Comparison of ENCODE assay signal across 7 mouse cellular contexts in genomic region chr3:51539567-51540408, GRCm38 (mm10). TPM values are rescaled to one million over a fixed set of nuclear protein-coding genes. Genes with fewer than 3 reads are reported as not detected.
DNase-seq lines count a peak whose midpoint lies in the region; TF ChIP-seq lines count a peak whose summit lies in the region.

No protein-coding gene starts in this region.

- no peak overlapping the region for H3K4me3 ChIP-seq in CH12.LX (replicated peaks in 1 of 3; ENCODE audit: low read depth in 2 of 3, low read length in 2 of 3, poor library complexity in 1 of 3)

- in situ Hi-C loops in CH12.LX (cut with MboI; ENCODE audit: low pct_ligation_motif_present, low pct_unique_long_range_greater_than_20kb, low sequenced_read_pairs), result no loop called here

- H3K79me2 ChIP-seq in CH12.LX (replicated peaks; ENCODE audit: control insufficient read depth, extremely low read depth, insufficient read depth, poor library complexity, severe bottlenecking), result peaks cover 6% of the 10 kb centered on the region; the same call in 1 of the 2 replicates

- DNase-seq in CH12.LX (ENCODE audit: extremely low read depth), result peak; percentile 79
- DNase-seq in R1 (ENCODE audit: low read depth, low spot score), result peak; percentile 91
- DNase-seq in cerebellum, adult 9-11 months, result peak; percentile 69
- peak; percentile 54 to 76 for DNase-seq in gastrocnemius, postnatal 36 days
- peak; percentile 68 for DNase-seq in kidney, postnatal 14 days
- peak; percentile 87 for DNase-seq in lung, postnatal 10 days
- DNase-seq in spleen, adult 18-20 months, result peak; percentile 58 to 83

- intact Hi-C loops in gastrocnemius, postnatal 36 days (cut with DNase I), result no loop called here

- H3K27me3 ChIP-seq in CH12.LX (replicated peaks), result no peaks in the 10 kb centered on the region

- H3K4me1 ChIP-seq in CH12.LX (ENCODE audit: control insufficient read depth in 1 of 2, insufficient read depth in 2 of 2), result peaks cover 0 to 5% of the 10 kb centered on the region in 2 experiments; a peak in 1 of 4 replicates

- TF ChIP-seq RAD21 in CH12.LX (IDR thresholded peaks at IDR 0.05; ENCODE audit: low read depth, low read length), result peak; percentile 55

- peak; percentile 79 to 86 for TF ChIP-seq CTCF in CH12.LX (conservative IDR thresholded peaks at IDR 0.05 in 1 of 2, IDR thresholded peaks at IDR 0.05 in 1 of 2; ENCODE audit: low read depth in 2 of 2, low read length in 2 of 2)

- dilution Hi-C loops in CH12.LX (cut with MboI; ENCODE audit: extremely low pct_ligation_motif_present, extremely low pct_unique_long_range_greater_than_20kb, low sequenced_read_pairs), result no loop called here

- H3K4me2 ChIP-seq in CH12.LX (ENCODE audit: insufficient read depth, low read depth, poor library complexity, severe bottlenecking), result no peak overlapping the region

- H3K9me3 ChIP-seq in CH12.LX (replicated peaks; ENCODE audit: low read length), result no peaks in the 10 kb centered on the region

- H3K27ac ChIP-seq in CH12.LX (ENCODE audit: insufficient read depth, low read depth), result no peak overlapping the region

- TF ChIP-seq POLR2A in CH12.LX (IDR thresholded peaks at IDR 0.05; ENCODE audit: low read depth, low read length), result no peak

- TF ChIP-seq EP300 in CH12.LX (IDR thresholded peaks at IDR 0.05; ENCODE audit: low read length), result no peak

- H3K36me3 ChIP-seq in CH12.LX (replicated peaks in 1 of 2; ENCODE audit: control insufficient read depth in 1 of 2, insufficient read depth in 1 of 2, low read length in 1 of 2), result peaks cover 72 to 95% of the 10 kb centered on the region in 2 experiments

- no peak overlapping the region for H3K9ac ChIP-seq in CH12.LX (ENCODE audit: insufficient read depth, low read depth)

TF ChIP-seq in CH12.LX, 34 proteins besides CTCF, POLR2A, EP300 and RAD21:
- no peak for TF ChIP-seq E2F4 (IDR thresholded peaks at IDR 0.05; ENCODE audit: insufficient replicate concordance, low read depth, low read length)
- 0 out of 2 replicates have a peak, but pooled peaks have one; percentile 13 for TF ChIP-seq ZNF384 (IDR thresholded peaks at IDR 0.05; ENCODE audit: low read depth, low read length)
- no peak for TF ChIP-seq ZC3H11A (IDR thresholded peaks at IDR 0.05; ENCODE audit: low read depth, low read length)
- TF ChIP-seq ELF1 (IDR thresholded peaks at IDR 0.05; ENCODE audit: low read depth, low read length), result 0 out of 2 replicates have a peak, but pooled peaks have one; percentile 26
- TF ChIP-seq GABPA (IDR thresholded peaks at IDR 0.05; ENCODE audit: insufficient replicate concordance, low read depth, low read length), result no peak
- 0 out of 2 replicates have a peak, but pooled peaks have one; percentile 31 for TF ChIP-seq MYC (IDR thresholded peaks at IDR 0.05; ENCODE audit: low read depth, low read length)
- TF ChIP-seq SMC3 (IDR thresholded peaks at IDR 0.05; ENCODE audit: low read depth, low read length), result peak; percentile 72

RNA-seq across cellular contexts. Expression of gene Setd7, which starts 20.9 kb away (rescaled TPM):
- 21.7 and 23.6 TPM in 2 replicates for total RNA-seq in CH12.LX (2012; rRNA removed)
- total RNA-seq in CH12.LX (2014; rRNA removed), result 16.2 and 16.6 TPM in 2 replicates
- polyA plus RNA-seq in CH12.LX (2012; ENCODE audit: insufficient read length, low read depth), result 28.9 and 34.3 TPM in 2 replicates
- total RNA-seq in gastrocnemius, postnatal 36 days (2021), result 100 to 1,000 TPM; 144 to 153 TPM

RNA-seq across cellular contexts. Expression of gene Rab33b, which starts 56.1 kb away (rescaled TPM):
- 4.8 and 6.0 TPM in 2 replicates for total RNA-seq in CH12.LX (2012; rRNA removed)
- total RNA-seq in CH12.LX (2014; rRNA removed), result 9.3 and 9.9 TPM in 2 replicates
- 7.0 and 7.1 TPM in 2 replicates for polyA plus RNA-seq in CH12.LX (2012; ENCODE audit: insufficient read length, low read depth)
- total RNA-seq in gastrocnemius, postnatal 36 days (2021), result 1 to 10 TPM; 4.8 to 7.1 TPM

Comparison
In these comparisons a context has a peak if more than half of its experiments do, and no peak if none do; other contexts are left out.
1. RNA of gene Setd7, which starts 20.9 kb away (total RNA-seq): 144 to 153 TPM in gastrocnemius, postnatal 36 days; 16.2 to 23.6 TPM in CH12.LX; every median in the first group is over 4 times any median in the second.
2. Peak in every context shown above with its lines, with median percentiles within 50 percentile points of each other: DNase-seq.